12 mouse cellular contexts compared by ENCODE assay signal in genomic region chr6:112382990-112383685, GRCm38 (mm10). TPM values are rescaled to one million over a fixed set of nuclear protein-coding genes. Genes with fewer than 3 reads are reported as not detected.
DNase-seq lines count a peak whose midpoint lies in the region; ATAC-seq and TF ChIP-seq lines count a peak whose summit lies in the region.
"Had no signal": no experiment of that assay in that cellular context is flagged by ENCODE, and none has a peak within 500 bp of the region (broad histone marks: within the 10 kb centered on the region; RNA-seq: fewer than 3 reads in every experiment).

No protein-coding gene starts in this region.

- H3K4me2 ChIP-seq in lung, embryonic 15.5 days: no peak overlapping the region
- H3K4me2 ChIP-seq in embryonic facial prominence, embryonic 14.5 days (ENCODE audit: low read depth, low read length): no peak overlapping the region
- H3K4me2 ChIP-seq in forebrain, embryonic 16.5 days (ENCODE audit: low read length): no peak overlapping the region
- no peak overlapping the region for H3K4me2 ChIP-seq in midbrain, embryonic 15.5 days

- no peak overlapping the region for H3K4me3 ChIP-seq in lung, embryonic 15.5 days
- no peak overlapping the region for H3K4me3 ChIP-seq in lung, adult 2 months (replicated peaks; ENCODE audit: extremely low read depth, low read depth, low read length)
- no peak overlapping the region for H3K4me3 ChIP-seq in embryonic facial prominence, embryonic 14.5 days (ENCODE audit: low read depth, low read length)
- no peak overlapping the region for H3K4me3 ChIP-seq in forebrain, embryonic 16.5 days (replicated peaks; ENCODE audit: low read length)
- no peak overlapping the region for H3K4me3 ChIP-seq in midbrain, embryonic 15.5 days
- H3K4me3 ChIP-seq: gastrocnemius, adult 2 months; heart, embryonic 10.5 days had no signal

- no peak for TF ChIP-seq POLR2A in lung, adult 2 months (IDR thresholded peaks at IDR 0.05; ENCODE audit: borderline replicate concordance, extremely low read depth, low read depth, low read length)

- H3K4me1 ChIP-seq in lung, embryonic 15.5 days: peaks cover 10% of the 10 kb centered on the region; the same call in 1 of the 2 replicates
- H3K4me1 ChIP-seq in lung, adult 2 months (ENCODE audit: control insufficient read depth, insufficient read depth, low read length): no peaks in the 10 kb centered on the region
- H3K4me1 ChIP-seq in embryonic facial prominence, embryonic 14.5 days (ENCODE audit: control insufficient read depth, insufficient read depth, low read length): peaks cover 6% of the 10 kb centered on the region; the same call in 1 of the 2 replicates
- peaks cover 3% of the 10 kb centered on the region; the same call in 1 of the 2 replicates for H3K4me1 ChIP-seq in forebrain, embryonic 16.5 days (replicated peaks; ENCODE audit: control insufficient read depth, insufficient read depth, low read length)
- peaks cover 4% of the 10 kb centered on the region; the same call in 1 of the 2 replicates for H3K4me1 ChIP-seq in midbrain, embryonic 15.5 days
- H3K4me1 ChIP-seq: heart, embryonic 10.5 days had no signal

- H3K27ac ChIP-seq in lung, embryonic 15.5 days: peak overlapping the region; percentile 19; the same call in 1 of the 2 replicates
- H3K27ac ChIP-seq in embryonic facial prominence, embryonic 14.5 days (replicated peaks; ENCODE audit: low read depth, low read length): no peak overlapping the region
- no peak overlapping the region for H3K27ac ChIP-seq in forebrain, embryonic 16.5 days (ENCODE audit: low read length)
- no peak overlapping the region for H3K27ac ChIP-seq in midbrain, embryonic 15.5 days
- H3K27ac ChIP-seq: gastrocnemius, adult 2 months had no signal

- no peaks in the 10 kb centered on the region for H3K9me3 ChIP-seq in lung, embryonic 15.5 days
- no peaks in the 10 kb centered on the region for H3K9me3 ChIP-seq in embryonic facial prominence, embryonic 14.5 days (ENCODE audit: control insufficient read depth, low read length)
- H3K9me3 ChIP-seq in forebrain, embryonic 16.5 days (ENCODE audit: control insufficient read depth, low read length): no peaks in the 10 kb centered on the region
- H3K9me3 ChIP-seq in midbrain, embryonic 15.5 days: no peaks in the 10 kb centered on the region
- H3K9me3 ChIP-seq: heart, embryonic 10.5 days had no signal

- no peak for TF ChIP-seq CTCF in lung, adult 2 months (IDR thresholded peaks at IDR 0.05; ENCODE audit: insufficient read depth, low read length)

- no peak for DNase-seq in lung, adult 2 months
- DNase-seq in embryonic facial prominence, embryonic 14.5 days (ENCODE audit: low spot score): peak; percentile 27
- DNase-seq in spleen, postnatal 14 days (ENCODE audit: low spot score in 2 of 2): no peak
- DNase-seq in right cerebral cortex, postnatal 25 days: no peak
- DNase-seq: gastrocnemius, adult 2 months; layer of hippocampus, adult 9-11 months; lung, adult 18-20 months had no signal

- no peak overlapping the region for H3K9ac ChIP-seq in lung, embryonic 15.5 days
- no peak overlapping the region for H3K9ac ChIP-seq in embryonic facial prominence, embryonic 14.5 days (ENCODE audit: low read depth, low read length)
- H3K9ac ChIP-seq in forebrain, embryonic 16.5 days (replicated peaks; ENCODE audit: low read depth, low read length): no peak overlapping the region
- H3K9ac ChIP-seq in midbrain, embryonic 15.5 days: no peak overlapping the region

- H3K36me3 ChIP-seq in lung, embryonic 15.5 days: no peaks in the 10 kb centered on the region
- H3K36me3 ChIP-seq in embryonic facial prominence, embryonic 14.5 days (ENCODE audit: control insufficient read depth, insufficient read depth, low read length): no peaks in the 10 kb centered on the region
- H3K36me3 ChIP-seq in forebrain, embryonic 16.5 days (ENCODE audit: control insufficient read depth, insufficient read depth): no peaks in the 10 kb centered on the region
- no peaks in the 10 kb centered on the region for H3K36me3 ChIP-seq in midbrain, embryonic 15.5 days (replicated peaks)
- H3K36me3 ChIP-seq: heart, embryonic 10.5 days had no signal

- H3K27me3 ChIP-seq in lung, embryonic 15.5 days: no peaks in the 10 kb centered on the region
- no peaks in the 10 kb centered on the region for H3K27me3 ChIP-seq in embryonic facial prominence, embryonic 14.5 days (replicated peaks; ENCODE audit: control insufficient read depth, insufficient read depth, low read length)
- no peaks in the 10 kb centered on the region for H3K27me3 ChIP-seq in forebrain, embryonic 16.5 days (replicated peaks; ENCODE audit: control insufficient read depth, insufficient read depth, low read length)
- no peaks in the 10 kb centered on the region for H3K27me3 ChIP-seq in midbrain, embryonic 15.5 days (replicated peaks)

- peak; percentile 53; the same call in 1 of the 2 replicates for ATAC-seq in lung, embryonic 15.5 days (ENCODE audit: borderline replicate concordance, extremely low read depth, low FRiP score, low TSS enrichment)
- ATAC-seq in embryonic facial prominence, embryonic 14.5 days (ENCODE audit: low read depth): peak; percentile 66
- ATAC-seq in forebrain, embryonic 16.5 days: peak; percentile 45; the same call in 1 of the 2 replicates
- peak; percentile 69 for ATAC-seq in midbrain, embryonic 15.5 days (replicated peaks)
- ATAC-seq: Patski had no signal

- WGBS in lung, embryonic 15.5 days: 61% methylated on average over 8 of the region's 8 CpGs
- 62% methylated on average over 8 of the region's 8 CpGs for WGBS in lung, adult 2 months
- WGBS in embryonic facial prominence, embryonic 14.5 days: 70% methylated on average over 8 of the region's 8 CpGs
- 67% methylated on average over 8 of the region's 8 CpGs for WGBS in forebrain, embryonic 16.5 days
- WGBS in midbrain, embryonic 15.5 days: 73% methylated on average over 8 of the region's 8 CpGs

RNA-seq across cellular contexts. Expression of gene Ssu2, which starts 4.7 kb away (rescaled TPM):
- polyA plus RNA-seq in lung, embryonic 15.5 days (2015; fragmentation: Nextera tagmentation; extraction: Ambion mirVana): 3.0 and 4.1 TPM in 2 replicates
- polyA plus RNA-seq in lung, adult 2 months (2012; rRNA removed): 1.2 and 1.3 TPM in 2 replicates
- polyA plus RNA-seq in embryonic facial prominence, embryonic 14.5 days (2014; fragmentation: Nextera tagmentation; extraction: Ambion mirVana): 3.0 and 3.3 TPM in 2 replicates
- not detected in 2 replicates for polyA plus RNA-seq in forebrain, embryonic 16.5 days (2015; fragmentation: Nextera tagmentation; extraction: Ambion mirVana)
- 0.26 and 0.30 TPM in 2 replicates for polyA plus RNA-seq in midbrain, embryonic 15.5 days (2015; fragmentation: Nextera tagmentation; extraction: Ambion mirVana)
- polyA plus RNA-seq: Patski had no signal
